Mouse (Mus musculus) liver, adult 2 months (tissue): ENCODE data around the gene Olfr49.

Experiments
- CTCF ChIP-seq: fragments of 200-500 bp; IDR thresholded peaks from 2 replicates; pipeline ENCODE4 v1.5.1; 2011; ENCODE audit warnings: low read depth, low read length, control low read depth
- POLR2A ChIP-seq: fragments of 200-500 bp; IDR thresholded peaks from 2 replicates; pipeline ENCODE4 v1.6.1; 2011; ENCODE audit warnings: low read length, control low read depth; ENCODE audit not compliant: insufficient read depth; ENCODE audit errors: extremely low read depth

- TF ChIP-seq POLR2A (no peak), CTCF (peak; percentile 74)
Measured at GRCm38 (mm10) chr14:54239002-54239736, 45.6 kb downstream of the Olfr49 start.
